Mouse (Mus musculus) ES-E14 (cell line): ENCODE measurements at regions not wholly inside any gene's neighbourhood (a gene's known extent, or its start where the extent isn't known, plus 50 kb on each side); places are given as distances from the start of the nearest gene placed in this dataset.

ENCODE experiments used
- HCFC1 ChIP-seq: IDR thresholded peaks from 2 replicates; pipeline ENCODE4 v1.6.1; 2012; ENCODE audit warnings: low read length, inconsistent platforms, borderline replicate concordance; ENCODE audit not compliant: insufficient read depth
- ZC3H11A ChIP-seq: IDR thresholded peaks from 2 replicates; pipeline ENCODE4 v1.6.1; 2012; ENCODE audit warnings: low read depth, mild to moderate bottlenecking, inconsistent platforms, low read length, borderline replicate concordance

GRCm38 (mm10) chr1:181271821-181272220 is 60.0 kb upstream of the Wdr26 start:
- TF ChIP-seq ZC3H11A = no peak
- TF ChIP-seq HCFC1 = no peak
